Mouse (Mus musculus): ENCODE measurements around the gene Flot2.

DNA sequence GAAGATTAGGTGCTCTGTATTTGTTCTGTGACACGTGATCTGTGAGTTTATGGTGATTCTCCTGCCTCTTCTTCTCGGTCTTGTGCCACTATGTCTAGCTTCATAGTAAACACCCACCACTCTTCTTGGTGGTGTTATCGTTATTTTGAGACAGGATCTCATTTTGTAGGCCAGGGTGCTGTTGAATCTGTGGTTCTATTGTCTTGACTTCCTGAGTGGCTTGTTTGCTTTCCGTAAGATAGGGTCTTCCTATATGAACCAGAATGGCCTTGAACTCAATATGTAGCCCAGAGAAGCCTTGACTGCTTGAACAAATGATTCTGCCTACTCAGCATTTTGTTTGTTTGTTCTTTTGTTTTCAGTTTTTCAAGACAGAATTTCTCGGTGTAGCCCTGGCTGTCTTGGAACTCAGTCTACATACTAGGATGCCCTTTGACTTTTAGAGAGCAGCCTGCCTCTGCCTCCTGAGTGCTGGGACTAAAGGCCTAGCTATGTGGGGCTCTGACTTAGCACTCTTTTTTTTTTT, 50.1 kb downstream of the Flot2 start:
- no peak for TF ChIP-seq CTCF (IDR thresholded peaks at IDR 0.05; ENCODE audit: low read depth)
- no peak for TF ChIP-seq EP300 (IDR thresholded peaks at IDR 0.05; ENCODE audit: low read depth)

All from heart, postnatal 0 days (tissue).